ENCODE assay signal across 10 mouse cellular contexts in genomic region chr9:108673151-108673550, GRCm38 (mm10). TPM values are rescaled to one million over a fixed set of nuclear protein-coding genes. Genes with fewer than 3 reads are reported as not detected.
A peak's percentile ranks its signal among the peaks of the same experiment; 100 is the strongest.
DNase-seq lines count a peak whose midpoint lies in the region; ATAC-seq lines count a peak whose summit lies in the region.
"Had no signal": no experiment of that assay in that cellular context is flagged by ENCODE, and none has a peak within 500 bp of the region (broad histone marks: within the 10 kb centered on the region; RNA-seq: fewer than 3 reads in every experiment).

No protein-coding gene starts in this region.

- peak; percentile 22 for DNase-seq in hindbrain, embryonic 10.5 days (ENCODE audit: low spot score)
- peak; percentile 23 for DNase-seq in right cerebral cortex, postnatal 14 days
- DNase-seq in right cerebral cortex, postnatal 25 days = no peak
- DNase-seq in T-cell, adult 2 months (ENCODE audit: low spot score) = peak; percentile 30
- DNase-seq in retina, postnatal 1 day = peak; percentile 28
- no peak for DNase-seq in layer of hippocampus, adult 8-10 months (ENCODE audit: low spot score in 2 of 2)
- DNase-seq in layer of hippocampus, postnatal 14 days (ENCODE audit: low spot score in 2 of 2) = no peak
- DNase-seq: gastrocnemius, postnatal 25 days had no signal

- H3K27ac ChIP-seq in hindbrain, embryonic 10.5 days = no peak overlapping the region
- H3K27ac ChIP-seq in hindbrain, embryonic 13.5 days = no peak overlapping the region
- H3K27ac ChIP-seq: neural tube, embryonic 12.5 days had no signal

- H3K36me3 ChIP-seq in hindbrain, embryonic 10.5 days = peaks cover 49% of the 10 kb centered on the region
- peaks cover 63% of the 10 kb centered on the region for H3K36me3 ChIP-seq in hindbrain, embryonic 13.5 days

- peaks cover 4% of the 10 kb centered on the region; the same call in 1 of the 2 replicates for H3K9me3 ChIP-seq in hindbrain, embryonic 10.5 days
- no peaks in the 10 kb centered on the region for H3K9me3 ChIP-seq in hindbrain, embryonic 13.5 days
- H3K9me3 ChIP-seq: neural tube, embryonic 12.5 days had no signal

- ATAC-seq in hindbrain, embryonic 13.5 days (ENCODE audit: low FRiP score) = no peak

- H3K9ac ChIP-seq in hindbrain, embryonic 13.5 days = no peak overlapping the region
- H3K9ac ChIP-seq: neural tube, embryonic 12.5 days had no signal

- H3K27me3 ChIP-seq in hindbrain, embryonic 10.5 days (ENCODE audit: insufficient read depth, poor library complexity, severe bottlenecking) = no peaks in the 10 kb centered on the region
- H3K27me3 ChIP-seq in hindbrain, embryonic 13.5 days = no peaks in the 10 kb centered on the region
- H3K27me3 ChIP-seq: neural tube, embryonic 12.5 days had no signal

- no peak overlapping the region for H3K4me3 ChIP-seq in hindbrain, embryonic 10.5 days
- no peak overlapping the region for H3K4me3 ChIP-seq in hindbrain, embryonic 13.5 days
- H3K4me3 ChIP-seq: neural tube, embryonic 12.5 days had no signal

- no peaks in the 10 kb centered on the region for H3K4me1 ChIP-seq in hindbrain, embryonic 10.5 days (replicated peaks)
- no peaks in the 10 kb centered on the region for H3K4me1 ChIP-seq in hindbrain, embryonic 13.5 days (replicated peaks)
- H3K4me1 ChIP-seq: neural tube, embryonic 12.5 days had no signal

- 48% methylated on average over 2 of the region's 2 CpGs for WGBS in hindbrain, embryonic 10.5 days
- WGBS in hindbrain, embryonic 13.5 days = 54% methylated on average over 2 of the region's 2 CpGs

- H3K4me2 ChIP-seq in hindbrain, embryonic 13.5 days = no peak overlapping the region
- H3K4me2 ChIP-seq: neural tube, embryonic 12.5 days had no signal

RNA-seq across cellular contexts. Expression of gene Slc25a20, which starts 11.3 kb away (rescaled TPM):
- 30.0 and 33.8 TPM in 2 replicates for polyA plus RNA-seq in hindbrain, embryonic 10.5 days (2016; fragmentation: Nextera tagmentation; extraction: Ambion mirVana)
- 45.0 and 45.5 TPM in 2 replicates for polyA plus RNA-seq in hindbrain, embryonic 13.5 days (2015; fragmentation: Nextera tagmentation; extraction: Ambion mirVana)
- total RNA-seq in layer of hippocampus, adult 8-10 months (2022) = 10 to 100 TPM; 14.3 to 17.4 (median 16.6) TPM
- total RNA-seq in layer of hippocampus, postnatal 14 days (2021) = 10 to 100 TPM; 19.6 to 26.3 TPM

RNA-seq across cellular contexts. Expression of gene Prkar2a, which starts 16.0 kb away (rescaled TPM):
- polyA plus RNA-seq in hindbrain, embryonic 10.5 days (2016; fragmentation: Nextera tagmentation; extraction: Ambion mirVana) = 34.2 and 35.0 TPM in 2 replicates
- polyA plus RNA-seq in hindbrain, embryonic 13.5 days (2015; fragmentation: Nextera tagmentation; extraction: Ambion mirVana) = 50.1 and 51.9 TPM in 2 replicates
- 10 to 100 TPM; 41.1 to 58.2 (median 50.9) TPM for total RNA-seq in layer of hippocampus, adult 8-10 months (2022)
- 10 to 100 TPM; 43.5 to 49.4 TPM for total RNA-seq in layer of hippocampus, postnatal 14 days (2021)

RNA-seq across cellular contexts. Expression of gene Arih2, which starts 24.0 kb away (rescaled TPM):
- polyA plus RNA-seq in hindbrain, embryonic 10.5 days (2016; fragmentation: Nextera tagmentation; extraction: Ambion mirVana) = 56.4 and 58.8 TPM in 2 replicates
- polyA plus RNA-seq in hindbrain, embryonic 13.5 days (2015; fragmentation: Nextera tagmentation; extraction: Ambion mirVana) = 47.3 and 52.9 TPM in 2 replicates
- 10 to 100 TPM; 49.4 to 60.4 (median 54.9) TPM for total RNA-seq in layer of hippocampus, adult 8-10 months (2022)
- total RNA-seq in layer of hippocampus, postnatal 14 days (2021) = 10 to 100 TPM; 50.2 to 50.6 TPM

Comparison
In these comparisons a context has a peak if more than half of its experiments do, and no peak if none do; other contexts are left out.
1. DNase-seq: peak in hindbrain, embryonic 10.5 days (single experiment), right cerebral cortex, postnatal 14 days (single experiment), T-cell, adult 2 months (single experiment) and retina, postnatal 1 day (single experiment); none in right cerebral cortex, postnatal 25 days (single experiment), layer of hippocampus, adult 8-10 months (0 of 2) and layer of hippocampus, postnatal 14 days (0 of 2).